Mouse (Mus musculus) hindbrain, embryonic 14.5 days (tissue): ENCODE data around the gene Edc3. TPM values are rescaled to one million over a fixed set of nuclear protein-coding genes. Genes with fewer than 3 reads are reported as not detected.

Experiments
- ATAC-seq: fragments of 200-750 bp; cut with Nextera tagmentation; 2 replicates; pipeline ENCODE4 v1.8.0; 2017; ENCODE audit warnings: moderate number of reproducible peaks, mild to moderate bottlenecking, moderate TSS enrichment, moderate library complexity; ENCODE audit not compliant: low FRiP score
- DNase-seq: peaks from one replicate; pipeline ENCODE4 v3.0.0-alpha.2; 2015; ENCODE audit warnings: low spot score
- H3K27ac ChIP-seq: fragments of 300-500 bp; sonication (generic); 2 replicates; pipeline ENCODE4 v1.5.1; 2014; ENCODE audit warnings: mild to moderate bottlenecking, moderate library complexity
- H3K27me3 ChIP-seq: fragments of 300-500 bp; sonication (generic); 2 replicates; pipeline ENCODE4 v1.6.1; 2014; ENCODE audit warnings: mild to moderate bottlenecking, low read length, mixed read lengths; ENCODE audit not compliant: control insufficient read depth, insufficient read depth
- H3K36me3 ChIP-seq: fragments of 300-500 bp; sonication (generic); replicated peaks from 2 replicates; pipeline ENCODE4 v1.6.1; 2014; ENCODE audit not compliant: control insufficient read depth, insufficient read depth
- H3K4me1 ChIP-seq: fragments of 300-500 bp; sonication (generic); replicated peaks from 2 replicates; pipeline ENCODE4 v1.6.1; 2014; ENCODE audit warnings: antibody characterized with exemption, low read length, mixed read lengths; ENCODE audit not compliant: control insufficient read depth, insufficient read depth
- H3K4me2 ChIP-seq: fragments of 300-500 bp; sonication (generic); replicated peaks from 2 replicates; pipeline ENCODE4 v1.6.1; 2014; ENCODE audit warnings: mild to moderate bottlenecking, moderate library complexity
- H3K4me3 ChIP-seq: fragments of 300-500 bp; sonication (generic); replicated peaks from 2 replicates; pipeline ENCODE4 v1.5.1; 2014; ENCODE audit warnings: mild to moderate bottlenecking, low read length
- H3K9ac ChIP-seq: fragments of 300-500 bp; sonication (generic); 2 replicates; pipeline ENCODE4 v1.6.1; 2014
- H3K9me3 ChIP-seq: fragments of 300-500 bp; sonication (generic); 2 replicates; pipeline ENCODE4 v1.6.1; 2016; ENCODE audit warnings: low read length; ENCODE audit not compliant: control insufficient read depth
- WGBS: fragments of 180-500 bp; shearing (Covaris S2); extraction: QIAGEN DNeasy Blood & Tissue Kit; methylation state at CpG from one replicate; pipeline ENCODE4 v1.1.7; 2014; 5-methylcytosine and 5-hydroxymethylcytosine counted together
- polyA plus RNA-seq: library from polyadenylated mRNA; unstranded; fragments of >200 nt; fragmentation: Nextera tagmentation; extraction: Ambion mirVana; gene quantifications from 2 replicates; pipeline ENCODE4 v1.2.1, GENCODE M21; 2014

The Edc3 gene
- polyA plus RNA-seq, 1 experiment from 2014 or later, result 22.1 TPM

DNA sequence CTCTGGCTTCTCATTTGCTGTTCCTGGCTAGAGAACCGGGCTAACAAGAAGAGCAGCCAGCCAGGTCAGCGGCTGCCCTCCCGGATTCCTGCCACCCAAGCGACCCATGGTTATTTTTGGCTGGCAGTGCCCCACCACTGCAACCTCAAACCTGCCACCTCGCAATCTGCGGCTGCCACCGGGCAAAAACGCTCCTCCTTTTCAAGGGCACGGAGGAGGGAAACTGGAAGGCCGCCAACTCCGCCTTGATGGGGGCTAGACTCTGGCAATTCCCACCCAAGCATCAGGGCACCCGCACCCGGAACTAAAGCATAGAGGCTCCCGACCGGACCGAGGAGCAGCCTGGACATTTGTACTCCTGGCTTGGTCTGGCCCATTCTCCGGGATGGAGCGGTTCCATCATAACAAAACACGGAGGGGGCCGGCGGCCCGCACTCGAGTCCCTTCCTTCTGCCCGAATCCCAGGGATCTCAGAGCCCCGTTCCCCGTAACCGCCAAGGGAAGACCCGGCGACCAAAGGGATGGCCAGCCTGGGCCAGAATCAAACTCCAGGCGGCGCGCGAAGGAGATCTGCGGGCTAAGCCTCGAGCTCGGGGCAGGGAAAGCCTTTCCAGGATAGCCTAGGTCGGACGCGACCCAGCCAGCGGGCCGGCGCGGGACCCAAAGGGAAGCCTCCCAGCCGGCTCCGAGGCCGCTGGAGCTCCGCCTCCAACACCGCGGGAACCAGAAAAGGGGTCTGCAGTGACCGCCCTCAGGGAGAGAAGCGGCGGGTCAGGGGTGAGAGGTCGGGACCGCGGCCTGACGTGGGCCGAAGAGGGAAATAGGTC, 56.0 kb downstream of the Edc3 start:
- H3K4me1 ChIP-seq, result peaks cover 25% of the 10 kb centered on the region
- H3K9ac ChIP-seq, result peak overlapping the region; percentile 99
- H3K4me2 ChIP-seq, result peak overlapping the region; percentile 98
- DNase-seq (peak; percentile 49), ATAC-seq (peak; percentile 49; the same call in 1 of the 2 replicates)
- H3K27me3 ChIP-seq, result no peaks in the 10 kb centered on the region
- H3K9me3 ChIP-seq, result no peaks in the 10 kb centered on the region
- peak overlapping the region; percentile 99 for H3K27ac ChIP-seq
- under 1% methylated on average over 57 of the region's 57 CpGs for WGBS
- peaks cover 20% of the 10 kb centered on the region for H3K36me3 ChIP-seq
- peak overlapping the region; percentile 96 for H3K4me3 ChIP-seq

DNA sequence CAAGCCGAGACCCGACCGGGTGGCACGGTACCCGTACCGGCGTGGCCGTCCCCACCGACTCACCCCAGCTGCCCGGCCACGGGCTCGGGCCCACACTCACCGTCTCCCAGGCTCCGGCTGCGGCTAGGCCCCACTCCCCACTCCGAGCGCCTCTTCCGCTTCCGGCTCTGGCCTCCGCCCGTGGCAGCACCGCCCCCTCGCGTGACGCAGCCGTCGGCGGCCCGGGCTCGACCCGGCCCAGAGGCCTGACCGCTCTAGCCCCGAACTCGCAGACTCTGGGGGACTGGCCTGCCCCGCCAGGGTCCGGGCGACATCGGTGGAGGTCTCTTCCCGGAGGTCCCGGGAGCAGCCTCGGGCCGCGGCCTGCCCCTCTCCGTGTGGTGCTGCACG, 56.6 kb downstream of the Edc3 start:
- peak overlapping the region; percentile 96 for H3K4me3 ChIP-seq
- ATAC-seq (peak; percentile 90), DNase-seq (peak; percentile 90)
- H3K9ac ChIP-seq, result peak overlapping the region; percentile 99
- no peaks in the 10 kb centered on the region for H3K9me3 ChIP-seq
- H3K27ac ChIP-seq, result peak overlapping the region; percentile 99
- H3K27me3 ChIP-seq, result no peaks in the 10 kb centered on the region
- H3K4me1 ChIP-seq, result peaks cover 25% of the 10 kb centered on the region
- H3K36me3 ChIP-seq, result peaks cover 14% of the 10 kb centered on the region
- H3K4me2 ChIP-seq, result peak overlapping the region; percentile 98
- under 1% methylated on average over 44 of the region's 45 CpGs for WGBS

DNA sequence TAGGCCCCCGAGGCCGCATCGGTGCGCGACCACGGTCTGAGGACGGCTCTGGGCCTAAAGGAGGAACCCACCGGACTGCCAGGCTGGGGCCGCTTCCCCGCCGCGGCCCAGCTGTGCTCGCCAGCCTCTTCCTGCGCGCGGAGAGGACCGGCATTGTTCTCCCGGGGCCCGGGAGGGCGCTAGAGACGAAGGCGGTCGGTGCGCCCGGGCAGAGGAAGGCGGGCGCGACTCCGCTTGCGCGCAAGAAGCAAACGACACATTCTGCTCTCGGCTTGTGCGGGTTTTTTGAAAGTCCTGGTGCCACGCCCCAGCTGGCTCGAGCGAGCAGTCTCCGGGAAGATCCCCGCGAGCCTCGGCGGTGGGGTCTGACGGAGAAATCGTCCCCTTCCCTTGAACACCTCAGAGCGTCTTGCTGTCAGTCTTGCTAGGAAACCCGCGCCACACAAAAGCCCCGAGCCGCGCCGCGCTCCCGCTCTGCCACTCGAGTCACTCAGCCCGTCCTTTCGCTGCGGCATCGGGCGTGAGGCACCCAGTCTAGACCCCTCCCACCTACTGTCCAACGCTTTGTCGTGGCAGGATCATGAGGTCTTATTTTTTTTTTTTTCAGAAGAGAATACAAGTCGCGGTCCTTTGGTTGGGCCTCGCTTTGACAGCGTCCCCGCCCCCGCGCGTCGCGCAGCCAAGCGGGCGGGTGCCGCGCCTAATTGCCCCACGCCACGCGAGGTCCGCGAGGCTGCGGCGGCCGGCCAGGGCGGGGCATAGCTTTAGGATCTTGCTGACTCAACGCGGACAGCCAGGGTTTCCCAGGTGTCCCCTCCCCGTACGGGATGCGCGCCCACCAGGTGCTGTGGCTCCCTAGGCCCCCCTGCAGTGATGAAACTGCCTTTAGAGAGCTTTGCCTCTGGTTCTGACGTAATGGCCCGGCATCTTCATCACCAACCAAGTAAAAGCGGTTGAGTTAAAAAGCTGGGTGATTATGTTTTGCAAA, 57.3 kb downstream of the Edc3 start, which contains the start of gene Clk3:
Clk3 (minus strand) TSS at position 497 of the 988 bp plus-strand sequence.
- Histone ChIP-seq H3K27me3 (no peaks in the 10 kb centered on the region), H3K4me2 (peak within 1 kb of the TSS; percentile 98), H3K4me1 (peaks cover 25% of the 10 kb centered on the region), H3K27ac (peak within 1 kb of the TSS; percentile 99), H3K36me3 (peaks cover 7% of the 10 kb centered on the region), H3K9ac (peak within 1 kb of the TSS; percentile 99), H3K9me3 (no peaks in the 10 kb centered on the region), H3K4me3 (peak within 1 kb of the TSS; percentile 96)
- DNase-seq (peak; percentile 71), ATAC-seq (peak; percentile 42)
- WGBS, result under 1% methylated on average over 91 of the region's 93 CpGs

DNA sequence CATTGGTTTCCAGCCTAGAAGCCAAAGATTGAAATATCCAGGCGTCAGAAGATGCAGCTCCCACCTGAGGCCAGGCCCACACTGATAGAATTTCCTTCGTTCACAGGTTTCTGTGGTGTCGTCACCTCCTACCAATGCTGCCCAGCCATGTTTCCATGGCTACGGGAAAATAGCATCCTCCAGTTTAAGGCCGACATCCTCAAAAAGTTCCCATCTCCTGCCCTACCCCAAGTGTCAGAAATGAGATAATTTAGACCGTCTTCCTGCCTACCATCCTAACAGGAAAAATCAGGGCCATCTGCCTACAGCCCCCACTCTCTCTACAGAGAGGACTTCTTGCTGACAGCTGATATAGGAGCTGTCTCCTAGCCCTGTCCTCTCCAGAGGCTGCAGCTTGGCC, 58.1 kb downstream of the Edc3 start:
- Histone ChIP-seq H3K27me3 (no peaks in the 10 kb centered on the region), H3K9ac (peak overlapping the region; percentile 99), H3K36me3 (no peaks in the 10 kb centered on the region), H3K4me3 (peak overlapping the region; percentile 96), H3K27ac (peak overlapping the region; percentile 99), H3K9me3 (no peaks in the 10 kb centered on the region), H3K4me2 (peak overlapping the region; percentile 98), H3K4me1 (peaks cover 25% of the 10 kb centered on the region)
- WGBS, result 33% methylated on average over 6 of the region's 6 CpGs
- ATAC-seq, result no peak
- no peak for DNase-seq

DNA sequence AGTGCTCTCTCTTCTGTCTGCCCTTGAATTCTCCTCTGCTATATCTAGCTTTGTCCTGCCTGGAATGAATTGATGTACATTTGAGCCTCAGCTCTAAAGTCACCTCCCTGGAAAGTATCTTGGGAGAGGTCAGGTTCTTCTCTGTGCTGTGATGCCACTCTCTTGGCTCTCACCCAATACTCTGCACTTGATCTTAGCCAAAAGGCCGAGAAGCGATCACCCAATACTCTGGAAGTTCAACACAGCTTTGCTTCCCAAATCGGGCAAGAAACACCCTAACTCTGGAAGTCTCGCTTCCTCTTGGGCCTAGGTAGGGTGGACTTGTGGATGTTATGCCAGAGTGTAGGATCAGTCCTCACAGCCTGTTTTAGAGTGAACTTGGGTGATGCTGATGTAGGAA, 58.9 kb downstream of the Edc3 start:
- no peaks in the 10 kb centered on the region for H3K9me3 ChIP-seq
- H3K27ac ChIP-seq, result no peak overlapping the region
- no peak overlapping the region for H3K4me3 ChIP-seq
- DNase-seq (no peak), ATAC-seq (no peak)
- H3K36me3 ChIP-seq, result no peaks in the 10 kb centered on the region
- H3K4me2 ChIP-seq, result no peak overlapping the region
- peaks cover 20% of the 10 kb centered on the region for H3K4me1 ChIP-seq
- no peak overlapping the region for H3K9ac ChIP-seq
- H3K27me3 ChIP-seq, result no peaks in the 10 kb centered on the region
- 97% methylated on average over 4 of the region's 4 CpGs for WGBS

DNA sequence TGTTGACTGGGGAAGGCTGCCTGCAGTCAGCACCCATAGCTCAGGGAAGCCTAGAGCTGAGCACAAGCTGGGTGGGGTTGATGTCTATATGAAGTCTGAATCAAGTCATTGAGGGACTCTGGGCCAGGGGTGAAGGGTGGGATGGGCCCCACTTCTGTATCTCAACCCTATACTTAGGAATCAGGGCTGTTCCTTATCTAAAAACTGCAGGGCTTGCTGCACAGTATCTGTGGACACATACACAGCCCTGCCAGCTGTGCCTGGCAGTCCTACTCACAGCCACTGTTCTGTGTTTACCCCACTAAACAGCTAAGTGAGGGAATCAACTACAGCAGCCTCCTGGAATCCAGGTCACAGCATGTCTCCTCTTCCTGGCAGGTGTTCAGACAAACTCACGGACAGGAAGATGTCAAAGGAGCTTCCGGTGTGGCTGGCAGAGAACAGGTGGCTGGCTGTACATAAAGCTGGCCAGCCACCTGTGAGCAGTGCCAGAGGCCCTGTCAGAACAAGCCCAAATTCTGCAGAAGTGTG, 61.3 kb downstream of the Edc3 start:
- Histone ChIP-seq H3K4me2 (no peak overlapping the region), H3K27me3 (no peaks in the 10 kb centered on the region), H3K4me1 (no peaks in the 10 kb centered on the region), H3K27ac (no peak overlapping the region), H3K36me3 (no peaks in the 10 kb centered on the region), H3K9me3 (no peaks in the 10 kb centered on the region), H3K4me3 (no peak overlapping the region), H3K9ac (no peak overlapping the region)
- ATAC-seq (no peak), DNase-seq (no peak)
- WGBS, result 70% methylated on average over 2 of the region's 2 CpGs

DNA sequence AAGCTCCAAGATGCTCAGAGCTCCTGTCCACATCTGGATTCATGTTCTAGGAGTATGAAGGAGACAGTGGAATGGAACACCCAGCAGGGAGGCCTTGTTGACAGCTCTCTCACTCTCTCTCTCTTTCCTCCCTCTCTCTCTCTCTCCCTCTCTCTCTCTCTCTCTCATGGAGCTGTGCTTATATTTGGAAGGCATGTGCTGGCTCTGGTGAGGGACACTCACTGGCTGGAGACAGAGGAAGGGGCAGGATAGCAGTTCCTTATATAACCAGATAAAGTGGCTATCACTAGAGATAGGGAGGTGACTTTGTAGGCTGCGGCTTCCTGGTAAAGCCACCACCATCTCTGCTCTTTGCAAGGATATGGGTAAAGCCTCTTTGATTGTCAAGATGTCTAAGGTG, 61.9 kb downstream of the Edc3 start:
- no peaks in the 10 kb centered on the region for H3K4me1 ChIP-seq
- H3K9ac ChIP-seq, result no peak overlapping the region
- no peak for DNase-seq
- no peak overlapping the region for H3K4me2 ChIP-seq
- H3K36me3 ChIP-seq, result no peaks in the 10 kb centered on the region
- H3K9me3 ChIP-seq, result no peaks in the 10 kb centered on the region
- H3K4me3 ChIP-seq, result no peak overlapping the region
- H3K27ac ChIP-seq, result no peak overlapping the region
- H3K27me3 ChIP-seq, result no peaks in the 10 kb centered on the region
- ATAC-seq, result no peak
- 100% methylated on average over 1 of the region's 1 CpGs for WGBS

DNA sequence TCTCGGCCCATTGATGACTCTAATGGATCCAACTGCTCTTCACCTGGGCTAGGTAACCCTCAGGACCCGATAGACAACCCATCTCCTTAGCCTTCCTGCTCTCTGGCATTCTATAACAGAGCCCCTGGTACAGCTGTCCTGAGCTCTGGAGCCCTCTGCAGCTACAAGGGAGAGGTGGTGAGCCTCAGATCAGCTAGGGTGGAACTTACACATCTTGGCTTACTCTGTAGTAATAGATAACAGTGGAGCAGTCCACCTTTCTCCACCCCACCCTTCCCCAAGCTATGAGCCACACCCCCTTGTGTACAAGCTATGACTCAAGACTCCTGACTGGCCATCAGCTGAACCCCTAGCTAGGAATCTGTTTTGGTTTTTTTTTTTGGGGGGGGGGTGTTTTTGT, 62.5 kb downstream of the Edc3 start:
- ATAC-seq (no peak), DNase-seq (no peak)
- Histone ChIP-seq H3K4me3 (no peak overlapping the region), H3K4me2 (no peak overlapping the region), H3K9ac (no peak overlapping the region), H3K27me3 (no peaks in the 10 kb centered on the region), H3K9me3 (no peaks in the 10 kb centered on the region), H3K4me1 (no peaks in the 10 kb centered on the region), H3K27ac (no peak overlapping the region), H3K36me3 (no peaks in the 10 kb centered on the region)
- WGBS, result 93% methylated on average over 2 of the region's 2 CpGs

DNA sequence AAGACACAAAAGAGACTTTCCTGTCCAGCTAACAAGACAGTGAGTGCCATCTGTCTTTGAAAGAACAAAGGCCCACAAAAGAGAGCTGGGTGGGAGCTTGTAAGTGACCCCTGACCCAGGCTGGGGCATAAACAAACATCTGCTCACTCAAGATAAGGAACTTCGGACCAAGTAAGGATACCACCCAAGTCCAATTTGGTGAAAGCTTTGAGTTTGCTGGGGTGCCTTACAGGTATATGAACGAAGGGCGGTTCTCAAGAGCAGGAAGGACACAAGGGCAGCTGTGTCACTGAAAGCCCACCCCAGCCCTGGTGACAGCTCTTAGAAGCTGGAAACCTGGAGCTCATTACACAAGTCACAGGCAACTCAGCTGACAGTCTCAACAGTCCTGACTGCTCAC, 65.4 kb downstream of the Edc3 start:
- DNase-seq (no peak), ATAC-seq (no peak)
- Histone ChIP-seq H3K27me3 (no peaks in the 10 kb centered on the region), H3K4me1 (no peaks in the 10 kb centered on the region), H3K9ac (no peak overlapping the region), H3K4me2 (no peak overlapping the region), H3K4me3 (no peak overlapping the region), H3K27ac (no peak overlapping the region), H3K36me3 (no peaks in the 10 kb centered on the region), H3K9me3 (no peaks in the 10 kb centered on the region)
- WGBS, result 78% methylated on average over 3 of the region's 3 CpGs
